Mouse (Mus musculus): ENCODE results near the gene Myh11. TPM values are rescaled to one million over a fixed set of nuclear protein-coding genes. Genes with fewer than 3 reads are reported as not detected.

The Myh11 gene
- 0.24 TPM in 1 of 4 replicates, not detected in the others for total RNA-seq (2023)

GRCm38 (mm10) chr16:14291223-14291622 is at the start of gene Myh11:
Myh11 (minus strand) TSS chr16:14291372.

GRCm38 (mm10) chr16:14316884-14317876 is 26.0 kb upstream of the Myh11 start, which contains the start of gene Fopnl:
Fopnl (minus strand) TSS chr16:14317405.

GRCm38 (mm10) chr16:14162988-14163416 is 128.2 kb downstream of the Myh11 start, which contains the start of the genes Nde1 and Marf1:
Nde1 (plus strand) TSS chr16:14163275.
Marf1 (minus strand) TSS chr16:14163351.

Other genes with a start within 250 kb of the Myh11 start
- gene Nde1, start 128.1 kb downstream of the Myh11 start, total RNA-seq (2023): 35.1 to 44.6 TPM (median 38.7 TPM) in 4 replicates
- 58.6 to 68.0 TPM (median 65.3 TPM) in 4 replicates for gene Marf1, start 128.0 kb downstream of the Myh11 start, total RNA-seq (2023)
- gene Fopnl, start 26.0 kb upstream of the Myh11 start, total RNA-seq (2023): 32.9 to 36.2 TPM (median 36.0 TPM) in 4 replicates
- 55.3 to 61.6 TPM (median 58.5 TPM) in 4 replicates for gene Abcc1, start 70.2 kb upstream of the Myh11 start, total RNA-seq (2023)

All from B cell, adult 62 days (primary cell).